Mouse (Mus musculus) hindbrain, embryonic 14.5 days (tissue): ENCODE data around the gene Gdf15. TPM values are rescaled to one million over a fixed set of nuclear protein-coding genes. Genes with fewer than 3 reads are reported as not detected.
A peak's percentile ranks its signal among the peaks of the same experiment; 100 is the strongest.

Source experiments
- ATAC-seq: fragments of 200-750 bp; cut with Nextera tagmentation; 2 replicates; pipeline ENCODE4 v1.8.0; 2017; ENCODE audit warnings: moderate number of reproducible peaks, mild to moderate bottlenecking, moderate TSS enrichment, moderate library complexity; ENCODE audit not compliant: low FRiP score
- DNase-seq: peaks from one replicate; pipeline ENCODE4 v3.0.0-alpha.2; 2015; ENCODE audit warnings: low spot score
- H3K27ac ChIP-seq: fragments of 300-500 bp; sonication (generic); 2 replicates; pipeline ENCODE4 v1.5.1; 2014; ENCODE audit warnings: mild to moderate bottlenecking, moderate library complexity
- H3K27me3 ChIP-seq: fragments of 300-500 bp; sonication (generic); 2 replicates; pipeline ENCODE4 v1.6.1; 2014; ENCODE audit warnings: mild to moderate bottlenecking, low read length, mixed read lengths; ENCODE audit not compliant: control insufficient read depth, insufficient read depth
- H3K36me3 ChIP-seq: fragments of 300-500 bp; sonication (generic); replicated peaks from 2 replicates; pipeline ENCODE4 v1.6.1; 2014; ENCODE audit not compliant: control insufficient read depth, insufficient read depth
- H3K4me1 ChIP-seq: fragments of 300-500 bp; sonication (generic); replicated peaks from 2 replicates; pipeline ENCODE4 v1.6.1; 2014; ENCODE audit warnings: antibody characterized with exemption, low read length, mixed read lengths; ENCODE audit not compliant: control insufficient read depth, insufficient read depth
- H3K4me2 ChIP-seq: fragments of 300-500 bp; sonication (generic); replicated peaks from 2 replicates; pipeline ENCODE4 v1.6.1; 2014; ENCODE audit warnings: mild to moderate bottlenecking, moderate library complexity
- H3K4me3 ChIP-seq: fragments of 300-500 bp; sonication (generic); replicated peaks from 2 replicates; pipeline ENCODE4 v1.5.1; 2014; ENCODE audit warnings: mild to moderate bottlenecking, low read length
- H3K9ac ChIP-seq: fragments of 300-500 bp; sonication (generic); 2 replicates; pipeline ENCODE4 v1.6.1; 2014
- H3K9me3 ChIP-seq: fragments of 300-500 bp; sonication (generic); 2 replicates; pipeline ENCODE4 v1.6.1; 2016; ENCODE audit warnings: low read length; ENCODE audit not compliant: control insufficient read depth
- WGBS: fragments of 180-500 bp; shearing (Covaris S2); extraction: QIAGEN DNeasy Blood & Tissue Kit; methylation state at CpG from one replicate; pipeline ENCODE4 v1.1.7; 2014; 5-methylcytosine and 5-hydroxymethylcytosine counted together
- polyA plus RNA-seq: library from polyadenylated mRNA; unstranded; fragments of >200 nt; fragmentation: Nextera tagmentation; extraction: Ambion mirVana; gene quantifications from 2 replicates; pipeline ENCODE4 v1.2.1, GENCODE M21; 2014

Gdf15 gene
- polyA plus RNA-seq, 1 experiment from 2014 or later = 0.28 TPM

DNA sequence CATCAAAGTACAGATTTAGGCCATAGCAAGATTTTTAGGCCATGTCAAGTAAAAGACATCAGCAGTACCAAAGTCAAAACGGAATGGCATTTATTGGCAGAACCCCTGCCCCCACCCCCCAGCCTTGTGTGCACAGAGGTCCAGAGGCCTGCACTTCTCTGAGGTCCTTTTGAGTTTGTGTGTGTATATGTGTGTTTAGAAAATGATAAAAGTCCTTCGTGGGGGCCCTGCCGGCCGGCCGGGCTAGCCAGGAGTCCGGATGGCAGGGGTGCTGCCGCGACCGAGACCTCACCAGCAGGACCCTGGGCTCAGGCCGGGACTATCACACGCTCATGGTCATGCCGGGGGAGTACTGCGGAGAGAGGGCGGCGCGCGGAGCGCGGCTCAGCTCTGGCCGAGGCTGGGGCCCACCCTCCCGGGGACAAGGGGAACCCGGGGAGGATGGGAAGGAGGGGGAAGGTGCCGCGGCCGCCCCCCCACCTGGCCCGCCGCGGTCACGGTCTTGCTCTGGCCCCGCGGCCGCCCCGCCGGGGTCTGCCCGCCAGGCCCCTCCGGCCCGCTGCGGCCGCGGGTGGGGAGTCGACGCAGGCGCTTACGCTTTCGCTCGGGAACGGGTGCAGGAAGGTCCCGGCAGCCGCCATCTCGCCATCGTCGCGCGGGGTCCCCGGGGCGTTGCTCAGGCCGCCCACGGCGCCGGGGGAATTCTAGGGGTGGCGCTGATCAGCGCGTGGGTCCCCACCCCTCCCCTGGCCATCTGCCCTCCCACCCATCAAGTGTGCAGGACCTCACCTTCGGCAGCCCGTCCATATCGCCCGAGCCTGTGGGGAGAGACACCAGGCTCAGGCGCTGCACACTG is 34.6 kb downstream of the Gdf15 start:
- peak overlapping the region; percentile 61 for H3K9ac ChIP-seq
- H3K4me2 ChIP-seq = peak overlapping the region; percentile 71
- 6% methylated on average over 55 of the region's 68 CpGs for WGBS
- peak overlapping the region; percentile 38 for H3K4me3 ChIP-seq
- H3K27ac ChIP-seq = 0 out of 2 replicates have a peak overlapping the region, but pooled peaks have one; percentile 9
- peaks cover 25% of the 10 kb centered on the region for H3K36me3 ChIP-seq
- ATAC-seq (no peak), DNase-seq (no peak)
- peaks cover 65% of the 10 kb centered on the region for H3K4me1 ChIP-seq
- no peaks in the 10 kb centered on the region for H3K9me3 ChIP-seq
- no peaks in the 10 kb centered on the region; the same call in 1 of the 2 replicates for H3K27me3 ChIP-seq

DNA sequence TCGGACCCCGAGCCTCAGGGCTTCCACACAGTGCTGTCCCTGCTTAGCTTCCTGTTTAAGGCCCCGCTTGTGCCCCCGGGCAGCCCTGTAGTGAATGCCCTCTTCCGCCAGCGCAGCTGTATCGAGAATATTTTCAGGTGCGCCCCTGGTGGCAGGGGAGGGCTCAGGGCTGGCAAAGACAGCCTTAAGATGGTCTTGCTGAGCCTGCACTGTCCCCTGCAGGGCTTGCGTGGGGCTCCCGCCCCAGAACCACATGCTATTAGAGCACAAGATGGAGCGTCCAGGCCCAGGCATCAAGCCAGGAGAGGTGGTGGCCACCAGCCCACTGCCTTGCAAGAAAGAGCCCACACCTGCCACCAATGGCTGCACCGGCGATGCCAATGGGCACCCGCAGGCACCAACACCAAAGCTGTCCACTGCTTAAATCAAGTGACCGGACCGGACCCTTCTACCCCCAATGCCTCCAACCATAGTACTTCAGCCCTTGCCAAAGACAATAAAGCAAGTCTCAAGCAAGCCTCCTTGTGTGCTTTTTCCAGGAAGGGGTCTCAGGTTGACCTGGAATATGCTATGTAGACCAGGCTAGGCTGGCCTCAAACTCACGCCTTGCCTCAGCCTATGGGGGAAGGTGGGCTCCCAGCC is 35.4 kb downstream of the Gdf15 start:
- DNase-seq (no peak), ATAC-seq (no peak)
- Histone ChIP-seq H3K9me3 (no peaks in the 10 kb centered on the region), H3K4me3 (0 out of 2 replicates have a peak overlapping the region, but pooled peaks have one; percentile 38), H3K36me3 (peaks cover 24% of the 10 kb centered on the region), H3K27me3 (no peaks in the 10 kb centered on the region; the same call in 1 of the 2 replicates), H3K4me2 (peak overlapping the region; percentile 71), H3K27ac (no peak overlapping the region), H3K9ac (0 out of 2 replicates have a peak overlapping the region, but pooled peaks have one; percentile 61), H3K4me1 (peaks cover 63% of the 10 kb centered on the region)
- 78% methylated on average over 17 of the region's 17 CpGs for WGBS

DNA sequence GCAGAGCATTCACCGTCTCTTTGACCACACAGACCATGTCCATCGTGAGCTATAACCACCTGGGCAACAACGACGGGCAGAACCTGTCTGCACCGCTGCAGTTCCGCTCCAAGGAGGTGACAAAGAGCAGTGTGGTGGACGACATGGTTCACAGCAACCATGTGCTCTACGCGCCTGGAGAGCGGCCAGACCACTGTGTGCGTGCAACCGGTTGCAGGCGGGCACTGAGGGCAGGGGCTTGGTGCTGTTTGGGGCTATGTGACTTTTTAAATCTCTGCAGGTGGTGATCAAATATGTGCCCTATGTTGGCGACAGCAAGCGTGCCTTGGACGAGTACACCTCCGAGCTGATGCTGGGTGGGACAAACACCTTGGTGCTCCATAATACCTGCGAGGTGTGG is 36.0 kb downstream of the Gdf15 start:
- no peak overlapping the region for H3K4me3 ChIP-seq
- 94% methylated on average over 18 of the region's 18 CpGs for WGBS
- DNase-seq (no peak), ATAC-seq (no peak)
- H3K27ac ChIP-seq = no peak overlapping the region
- H3K27me3 ChIP-seq = no peaks in the 10 kb centered on the region; the same call in 1 of the 2 replicates
- peaks cover 56% of the 10 kb centered on the region for H3K4me1 ChIP-seq
- H3K9me3 ChIP-seq = no peaks in the 10 kb centered on the region
- H3K36me3 ChIP-seq = peaks cover 31% of the 10 kb centered on the region
- H3K9ac ChIP-seq = no peak overlapping the region
- 0 out of 2 replicates have a peak overlapping the region, but pooled peaks have one; percentile 99 for H3K4me2 ChIP-seq

DNA sequence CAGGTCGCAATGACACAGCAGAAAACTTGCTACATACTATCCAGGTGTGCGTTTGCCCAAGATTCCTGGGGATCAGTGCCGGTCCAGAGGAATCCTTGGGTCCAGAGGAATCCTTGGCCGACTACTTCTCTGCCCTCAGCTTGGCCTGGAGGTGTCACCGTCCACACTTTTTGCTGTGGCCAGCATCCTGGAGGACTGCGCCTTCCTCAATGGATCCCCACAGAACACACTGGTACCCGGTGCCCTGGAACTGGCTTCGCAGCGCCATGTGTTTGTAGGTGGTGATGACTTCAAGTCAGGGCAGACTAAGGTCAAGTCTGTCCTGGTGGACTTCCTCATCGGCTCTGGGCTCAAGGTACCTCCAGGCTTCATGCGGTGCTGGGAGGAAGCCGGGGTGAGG is 36.4 kb downstream of the Gdf15 start:
- Histone ChIP-seq H3K27ac (no peak overlapping the region), H3K36me3 (peaks cover 34% of the 10 kb centered on the region), H3K9ac (no peak overlapping the region), H3K4me1 (peaks cover 52% of the 10 kb centered on the region), H3K9me3 (no peaks in the 10 kb centered on the region), H3K4me2 (0 out of 2 replicates have a peak overlapping the region, but pooled peaks have one; percentile 99), H3K27me3 (no peaks in the 10 kb centered on the region; the same call in 1 of the 2 replicates), H3K4me3 (0 out of 2 replicates have a peak overlapping the region, but pooled peaks have one; percentile 74)
- ATAC-seq (no peak), DNase-seq (no peak)
- 93% methylated on average over 12 of the region's 12 CpGs for WGBS

DNA sequence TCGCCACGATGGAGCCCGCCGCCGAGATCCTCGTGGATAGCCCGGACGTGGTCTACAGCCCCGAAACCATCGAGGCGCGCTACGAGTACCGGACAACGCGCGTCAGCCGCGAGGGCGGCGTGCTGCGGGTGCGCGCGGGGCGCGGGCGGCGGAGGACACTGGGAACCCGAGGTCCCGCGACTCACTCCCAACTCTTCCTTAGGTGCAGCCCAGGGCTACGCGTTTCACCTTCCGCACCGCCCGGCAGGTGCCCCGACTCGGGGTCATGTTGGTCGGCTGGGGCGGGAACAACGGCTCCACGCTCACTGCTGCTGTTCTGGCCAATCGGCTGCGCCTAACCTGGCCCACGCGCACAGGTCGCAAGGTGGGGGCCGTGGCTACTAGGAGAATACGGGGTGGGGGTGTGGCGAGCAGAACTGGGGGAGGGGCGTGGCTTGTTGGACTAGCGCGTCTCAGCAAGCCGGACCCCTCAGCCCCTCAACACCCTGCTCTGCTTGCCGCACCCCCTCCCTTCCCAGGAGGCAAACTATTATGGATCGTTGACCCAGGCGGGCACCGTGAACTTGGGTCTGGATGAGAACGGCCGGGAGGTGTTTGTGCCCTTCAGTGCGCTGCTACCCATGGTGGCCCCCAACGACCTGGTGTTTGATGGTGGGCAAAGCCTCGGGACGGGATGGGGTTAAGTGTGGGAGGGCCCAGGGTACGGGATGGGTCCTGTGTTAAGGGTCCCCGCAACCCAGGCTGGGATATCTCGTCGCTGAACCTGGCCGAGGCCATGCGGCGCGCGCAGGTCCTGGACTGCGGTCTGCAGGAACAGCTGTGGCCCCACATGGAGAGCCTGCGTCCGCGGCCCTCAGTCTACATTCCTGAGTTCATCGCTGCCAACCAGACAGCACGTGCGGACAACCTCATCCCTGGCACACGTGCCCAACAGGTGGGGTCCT is 37.4 kb downstream of the Gdf15 start:
- H3K4me2 ChIP-seq = peak overlapping the region; percentile 99
- H3K9me3 ChIP-seq = no peaks in the 10 kb centered on the region
- H3K27ac ChIP-seq = peak overlapping the region; percentile 73
- 10% methylated on average over 81 of the region's 82 CpGs for WGBS
- ATAC-seq = peak; percentile 19
- peaks cover 43% of the 10 kb centered on the region for H3K4me1 ChIP-seq
- H3K4me3 ChIP-seq = peak overlapping the region; percentile 74
- peak; percentile 38 for DNase-seq
- H3K36me3 ChIP-seq = peaks cover 43% of the 10 kb centered on the region
- H3K9ac ChIP-seq = peak overlapping the region; percentile 77
- H3K27me3 ChIP-seq = no peaks in the 10 kb centered on the region; the same call in 1 of the 2 replicates

DNA sequence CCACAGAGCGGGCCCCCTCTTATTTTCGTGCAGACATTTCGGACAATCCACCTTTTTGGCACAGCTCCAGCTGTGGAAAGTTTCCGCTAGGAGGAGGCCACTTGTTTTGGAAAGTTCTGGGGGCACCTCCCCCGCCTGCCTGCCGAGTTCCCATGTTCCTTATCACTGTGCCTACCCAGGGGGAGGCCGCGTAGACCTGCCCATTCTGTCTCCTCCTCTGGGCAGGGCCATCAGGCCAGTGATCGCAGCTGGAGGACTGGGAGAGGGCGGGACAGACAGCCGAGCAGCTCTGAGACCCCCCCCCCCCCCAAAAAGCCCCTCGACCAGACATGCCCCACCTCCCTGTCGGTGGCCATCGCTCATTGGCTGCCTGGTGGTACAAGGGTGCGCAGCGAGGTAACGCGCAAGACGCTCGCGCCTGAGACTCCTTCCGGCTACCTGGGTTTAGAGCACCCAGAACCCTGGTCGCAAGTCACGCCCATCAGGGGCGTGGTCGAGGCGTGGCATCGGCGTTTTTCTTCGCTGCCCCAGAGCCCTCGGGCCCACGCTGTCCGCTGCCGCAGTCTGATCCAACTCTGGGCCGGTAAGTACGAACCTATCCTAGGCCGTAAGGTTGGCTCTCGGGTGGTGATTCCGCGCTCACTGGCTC is 38.2 kb downstream of the Gdf15 start, which contains the start of gene Isyna1:
Gene Isyna1 (plus strand): TSS at position 413 of the 649 bp plus-strand sequence.
- Histone ChIP-seq H3K27me3 (no peaks in the 10 kb centered on the region; the same call in 1 of the 2 replicates), H3K4me3 (peak within 1 kb of the TSS; percentile 74), H3K4me1 (peaks cover 38% of the 10 kb centered on the region), H3K9ac (peak within 1 kb of the TSS; percentile 77), H3K9me3 (no peaks in the 10 kb centered on the region), H3K27ac (peak within 1 kb of the TSS; percentile 73), H3K4me2 (peak within 1 kb of the TSS; percentile 99), H3K36me3 (peaks cover 51% of the 10 kb centered on the region)
- peak; percentile 84 for ATAC-seq
- WGBS = under 1% methylated on average over 39 of the region's 40 CpGs
- peak; percentile 87 for DNase-seq

DNA sequence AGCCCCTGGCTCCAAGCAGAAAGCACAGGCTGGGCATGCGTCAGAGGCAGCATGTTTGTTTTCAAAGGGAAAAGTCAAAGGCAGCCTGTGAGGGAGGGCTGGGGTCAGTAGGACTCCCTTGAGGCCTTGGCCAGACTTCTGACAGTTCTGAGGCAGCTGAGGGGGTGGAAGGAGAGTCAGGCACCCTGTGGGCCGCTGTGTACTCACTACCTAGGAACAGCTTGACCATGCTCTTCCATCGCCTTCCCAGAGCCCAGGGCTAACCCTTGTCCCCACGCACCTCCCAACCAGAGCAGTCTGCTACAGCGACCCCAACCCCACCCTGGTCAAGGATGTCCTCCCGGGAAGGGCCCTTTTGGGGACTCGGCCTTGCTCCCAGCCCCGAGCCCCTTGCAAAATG is 39.1 kb downstream of the Gdf15 start:
- Histone ChIP-seq H3K9ac (no peak overlapping the region), H3K4me1 (peaks cover 29% of the 10 kb centered on the region), H3K36me3 (peaks cover 60% of the 10 kb centered on the region), H3K9me3 (no peaks in the 10 kb centered on the region), H3K27me3 (no peaks in the 10 kb centered on the region; the same call in 1 of the 2 replicates), H3K4me2 (peak overlapping the region; percentile 99; the same call in 1 of the 2 replicates), H3K27ac (peak overlapping the region; percentile 73; the same call in 1 of the 2 replicates), H3K4me3 (no peak overlapping the region)
- DNase-seq = no peak
- WGBS = 49% methylated on average over 8 of the region's 8 CpGs
- no peak for ATAC-seq

DNA sequence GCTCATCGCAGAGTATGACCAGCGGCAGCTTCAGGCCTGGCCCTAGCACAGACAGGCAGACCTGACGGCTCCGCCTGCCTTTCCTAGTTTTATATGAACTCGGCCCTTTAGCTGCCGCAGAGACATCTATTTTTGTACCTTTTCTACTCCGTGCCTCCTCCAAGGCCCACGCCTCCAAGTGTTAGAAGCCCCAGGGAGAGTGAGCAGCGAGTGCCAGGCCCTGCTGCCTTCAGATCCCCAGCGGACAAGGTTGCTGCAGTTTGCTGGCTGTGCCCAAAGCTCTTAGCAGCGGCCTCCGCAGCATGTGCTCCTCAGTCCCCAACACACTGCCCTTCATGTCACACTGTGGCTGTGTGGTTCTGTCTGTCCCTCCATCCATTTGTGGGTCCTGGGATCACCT is 40.7 kb downstream of the Gdf15 start:
- Histone ChIP-seq H3K9ac (no peak overlapping the region), H3K4me2 (no peak overlapping the region), H3K4me1 (peaks cover 17% of the 10 kb centered on the region), H3K9me3 (no peaks in the 10 kb centered on the region), H3K36me3 (peaks cover 66% of the 10 kb centered on the region), H3K4me3 (no peak overlapping the region), H3K27ac (no peak overlapping the region), H3K27me3 (no peaks in the 10 kb centered on the region; the same call in 1 of the 2 replicates)
- DNase-seq = no peak
- no peak for ATAC-seq
- WGBS = 91% methylated on average over 12 of the region's 12 CpGs
